Mouse (Mus musculus) left cerebral cortex, postnatal 14 days (tissue): Measurements from ENCODE around the gene Zranb3. TPM values are rescaled to one million over a fixed set of nuclear protein-coding genes. Genes with fewer than 3 reads are reported as not detected.
"Not testable (repeated sequence)": the region's sequence is repeated elsewhere in the genome, so short reads cannot be mapped to it uniquely, and the experiment has no call there.

Experiments
- DNase-seq, 2 experiments: peaks; one replicate each; pipeline ENCODE4 v3.0.0; 2021 to 2022; ENCODE audit warnings: low spot score in 2 of 2, mixed read lengths in 1 of 2
- intact Hi-C: fragments of 180-260 bp; cut with DNase I; formaldehyde crosslinking; loops from one replicate; pipeline ENCODE4 v1.15.1; 2025
- long read RNA-seq, 2 experiments: library from polyadenylated mRNA; stranded (forward); transcript quantifications; one replicate each; pipeline ENCODE4 v2.0.0; 2021
- total RNA-seq, 2 experiments: library from RNA; stranded (reverse); gene quantifications; 2 replicates each; pipeline ENCODE4 v1.2.3; 2021

The Zranb3 gene
- 1 to 10 TPM; 7.7 to 8.0 TPM for total RNA-seq
- long read RNA-seq, experiment 1, partial matches to known transcripts = 4 of 4 reads
- long read RNA-seq, experiment 1, other reads (novel, unspliced or antisense) = 0 of 4 reads
- long read RNA-seq, experiment 2, partial matches to known transcripts = 5 of 5 reads
- long read RNA-seq, experiment 2, other reads (novel, unspliced or antisense) = 0 of 5 reads

DNA sequence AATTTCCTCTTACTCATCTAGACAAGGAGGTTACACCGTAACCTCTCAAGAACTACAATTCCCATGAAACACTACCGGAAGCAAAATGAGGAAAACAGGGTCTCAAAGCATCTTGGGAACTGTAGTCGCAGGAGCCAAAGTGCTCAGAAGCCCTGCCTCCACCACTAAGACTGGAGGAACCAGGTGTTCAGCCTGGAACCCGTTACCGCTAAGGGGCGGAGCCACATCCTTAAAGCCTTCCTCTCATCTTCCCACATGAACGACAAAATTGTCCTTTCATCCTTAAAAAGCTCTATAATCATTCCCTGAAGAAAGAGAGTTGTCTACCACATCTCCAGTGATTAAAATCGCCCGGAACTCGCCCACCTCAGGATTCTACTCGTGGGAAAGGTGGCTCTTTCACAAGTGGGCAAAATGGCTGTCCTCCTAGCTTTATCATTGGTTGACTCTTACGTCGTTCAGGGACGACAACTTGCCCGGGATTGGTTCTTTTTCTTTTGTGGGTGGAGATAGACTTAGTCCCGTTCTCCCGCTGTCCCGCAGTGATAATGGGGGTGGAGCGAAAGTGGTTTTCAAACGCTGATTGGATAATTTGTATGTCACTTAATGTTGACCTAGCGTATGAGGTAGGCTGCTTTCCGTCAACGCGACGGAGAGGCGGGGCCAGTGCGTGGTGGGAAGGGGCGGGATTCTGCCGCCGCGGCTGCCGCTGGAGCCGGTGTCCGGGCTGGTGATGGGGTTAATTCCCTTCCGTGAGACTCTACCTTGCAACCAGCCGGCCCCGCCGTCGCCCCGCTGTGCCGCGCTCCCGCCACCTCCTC is at the start of gene Zranb3, which contains the start of gene R3hdm1:
TSS of gene Zranb3 (minus strand) at position 407 of the 821 bp plus-strand sequence.
TSS of gene R3hdm1 (plus strand) at position 661 of the 821 bp plus-strand sequence.
- peak; percentile 99 to 100 for DNase-seq
- intact Hi-C loops = no loop called here

DNA sequence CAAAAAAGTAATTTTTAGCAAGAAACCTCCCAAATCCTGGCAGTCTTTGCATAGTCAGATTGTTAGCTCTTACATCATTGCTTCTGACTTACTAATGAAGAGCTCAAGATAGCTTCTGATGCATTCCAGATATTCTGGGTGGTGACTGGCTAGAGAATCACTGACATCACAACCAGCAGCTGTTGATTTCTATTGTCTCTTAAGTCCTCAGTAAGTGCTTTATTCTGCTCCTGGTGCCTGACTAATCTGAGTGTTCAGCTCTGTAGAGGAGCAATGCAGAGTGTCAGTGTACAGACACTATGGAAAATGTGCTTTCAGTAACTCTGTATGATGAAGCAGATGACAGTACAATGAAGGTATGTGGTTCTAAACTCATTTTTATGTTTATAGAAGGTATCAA is 38.9 kb upstream of the Zranb3 start:
- DNase-seq = peak; percentile 54 to 66
- intact Hi-C loops = loop anchor here (5.0 kb wide), 1 partner anchor 314 kb away; no protein-coding TSS in a partner anchor

DNA sequence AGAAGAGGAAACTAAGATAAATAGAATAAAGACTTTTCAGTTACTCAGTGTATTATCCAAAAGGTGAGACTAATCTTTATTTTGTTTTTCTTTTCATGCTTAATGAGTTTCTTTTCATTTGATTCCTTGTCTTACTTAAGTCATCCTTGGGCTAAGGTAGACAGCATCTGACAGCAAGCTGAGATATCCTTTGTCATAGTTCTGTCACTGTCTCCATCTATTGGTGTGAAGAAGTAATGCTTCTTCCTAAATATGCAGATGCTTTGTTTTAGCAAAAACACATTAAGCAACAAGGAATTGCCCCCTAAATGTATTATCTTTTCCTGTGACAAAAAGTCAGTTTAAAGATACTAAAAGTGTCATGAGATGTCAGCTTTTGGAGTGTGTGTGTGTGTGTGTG is 38.2 kb upstream of the Zranb3 start:
- DNase-seq = peak in 1 of 2 experiments; percentile 55
- intact Hi-C loops = loop anchor here (5.0 kb wide), 1 partner anchor 314 kb away; no protein-coding TSS in a partner anchor

DNA sequence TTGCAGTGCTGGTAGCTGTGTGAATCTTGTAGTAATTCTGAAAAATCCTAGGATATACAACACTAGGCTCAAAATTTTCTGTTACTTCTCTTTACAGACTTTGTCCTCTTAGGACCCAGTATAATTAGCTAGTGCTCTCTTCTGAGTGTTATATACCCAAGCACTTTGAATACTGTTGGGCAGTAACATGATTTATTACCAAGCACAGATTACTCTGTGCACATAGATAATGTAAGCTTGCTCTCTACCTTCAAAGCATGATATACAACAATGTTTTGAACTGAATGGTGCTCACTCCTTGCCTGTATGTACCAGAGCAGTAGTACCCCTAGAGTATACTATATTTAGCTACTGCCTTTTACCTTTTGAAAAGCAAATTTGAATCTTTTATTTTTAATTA is 33.4 kb upstream of the Zranb3 start:
- intact Hi-C loops = loop anchor here (5.0 kb wide), 1 partner anchor 189 kb away; no protein-coding TSS in a partner anchor
- DNase-seq = not testable (repeated sequence)

DNA sequence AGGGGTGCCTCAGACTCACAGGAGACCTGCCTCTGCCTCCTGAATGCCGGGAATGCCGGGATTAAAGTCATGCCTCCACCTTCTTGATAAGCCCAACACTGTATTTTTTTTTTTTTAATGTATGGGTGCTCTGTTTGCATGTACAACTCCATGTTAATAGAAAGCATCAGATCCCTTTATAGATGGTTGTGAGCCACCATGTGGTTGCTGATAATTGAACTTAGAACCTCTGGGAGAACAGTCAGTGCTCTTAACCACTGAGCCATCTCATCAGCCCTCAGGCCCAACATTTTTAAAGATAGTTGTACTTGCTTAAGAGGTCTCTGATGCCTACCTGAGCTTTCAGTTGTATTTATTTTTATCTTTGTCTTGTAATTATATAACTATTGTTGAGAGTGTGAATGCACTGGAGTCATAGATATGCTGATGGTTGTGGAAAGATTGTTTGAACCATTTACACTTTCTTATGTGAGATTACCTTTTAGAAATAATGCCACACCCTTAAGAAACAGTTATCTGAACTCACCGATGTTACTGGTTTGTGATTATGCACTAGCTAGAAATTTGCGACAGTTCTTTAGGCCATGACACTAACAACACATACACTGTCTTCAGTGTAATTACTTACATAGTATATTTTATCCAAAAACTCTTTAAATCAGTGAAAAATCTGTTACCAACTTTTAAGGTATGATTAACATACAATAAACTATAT is 18.2 kb upstream of the Zranb3 start:
- DNase-seq = no peak
- intact Hi-C loops = no loop called here

DNA sequence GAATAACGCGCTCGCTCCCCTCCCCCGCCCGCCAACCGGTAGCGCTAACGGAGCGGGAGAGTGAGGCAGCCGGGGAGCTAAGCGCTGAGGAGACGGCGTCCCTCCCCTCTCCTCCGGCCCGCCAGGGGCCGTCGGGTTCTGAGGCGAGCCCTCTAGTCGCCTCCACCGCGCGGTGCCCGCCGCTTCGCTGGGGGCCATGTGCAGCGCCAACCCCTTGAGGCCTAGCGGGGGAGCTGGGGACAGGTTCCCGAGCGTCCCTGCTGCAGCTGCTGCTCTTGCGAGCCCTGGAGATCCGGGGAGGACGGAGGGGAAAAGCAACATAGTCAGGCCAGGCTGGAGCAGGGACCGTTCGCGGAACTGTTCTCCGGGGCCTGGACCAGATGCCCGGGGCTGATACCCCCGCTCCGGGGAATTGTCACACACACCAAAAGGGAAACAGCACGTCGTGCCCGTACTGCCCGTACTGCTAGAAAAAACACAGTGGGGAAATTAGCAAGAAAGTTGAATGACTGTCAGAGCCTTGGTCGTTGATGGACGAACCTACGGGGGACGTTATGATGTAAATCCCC is 757 bp upstream of the Zranb3 start:
- peak in 1 of 2 experiments; percentile 21 for DNase-seq
- intact Hi-C loops = no loop called here

DNA sequence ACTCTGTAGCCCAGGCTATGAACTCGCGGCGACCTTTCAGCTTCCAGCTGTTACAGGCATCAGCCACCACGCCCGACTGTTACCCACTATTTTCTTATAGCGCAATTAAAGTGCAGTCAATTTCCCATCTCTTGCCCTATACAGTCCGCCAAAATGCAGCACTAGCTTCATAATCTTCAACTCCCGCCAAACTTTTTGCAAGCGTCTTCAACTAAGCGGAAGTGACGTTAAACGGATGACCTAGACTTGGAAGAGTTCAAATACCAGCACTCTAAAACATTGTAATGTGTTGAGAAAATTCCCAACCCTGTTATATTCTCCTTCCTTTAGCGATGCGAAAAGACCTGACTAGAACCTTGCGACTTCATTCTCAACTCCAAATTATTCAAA is 601 bp downstream of the Zranb3 start:
- intact Hi-C loops = no loop called here

DNA sequence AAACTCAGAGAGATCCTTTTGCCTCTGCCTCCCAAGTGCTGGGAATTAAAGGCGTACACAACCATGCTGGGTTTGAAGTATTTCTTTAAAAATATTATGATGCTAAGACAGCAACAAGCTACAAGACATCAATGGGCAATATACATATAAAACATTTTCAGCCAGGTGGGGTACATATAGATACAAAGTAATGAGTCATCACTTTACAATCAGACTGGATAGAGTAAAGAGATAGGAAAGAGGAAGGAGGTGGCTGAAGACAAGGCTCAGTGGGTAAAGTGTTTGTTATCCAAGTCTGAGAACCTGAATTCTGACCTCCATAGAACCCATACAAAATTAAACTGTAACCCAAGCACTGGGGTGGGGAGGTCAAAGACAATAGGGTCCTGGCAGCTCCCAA is 4.5 kb downstream of the Zranb3 start:
- intact Hi-C loops = no loop called here
- no peak for DNase-seq

More for the DNA sequence above, 601 bp downstream of the Zranb3 start:
- peak in 1 of 2 experiments; percentile 58 for DNase-seq

DNA sequence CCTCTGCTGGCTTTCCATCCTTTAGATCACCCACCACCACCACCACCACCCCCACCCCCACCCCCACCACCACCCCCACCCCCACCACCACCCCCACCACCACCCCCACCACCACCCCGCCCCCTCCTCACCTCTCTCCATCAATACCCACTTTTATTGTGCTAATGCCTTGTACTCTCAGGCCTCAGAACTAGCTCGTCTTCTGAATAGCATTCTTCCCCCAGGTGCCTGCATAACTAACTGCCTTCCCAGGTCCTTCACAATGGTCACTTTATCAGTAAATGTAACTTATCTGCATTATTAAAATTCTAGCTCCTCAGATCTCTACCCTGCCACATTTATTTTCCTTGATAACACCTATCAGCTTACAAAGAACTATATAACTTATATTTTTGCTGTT is 8.2 kb downstream of the Zranb3 start:
- intact Hi-C loops = no loop called here
- DNase-seq = no peak

DNA sequence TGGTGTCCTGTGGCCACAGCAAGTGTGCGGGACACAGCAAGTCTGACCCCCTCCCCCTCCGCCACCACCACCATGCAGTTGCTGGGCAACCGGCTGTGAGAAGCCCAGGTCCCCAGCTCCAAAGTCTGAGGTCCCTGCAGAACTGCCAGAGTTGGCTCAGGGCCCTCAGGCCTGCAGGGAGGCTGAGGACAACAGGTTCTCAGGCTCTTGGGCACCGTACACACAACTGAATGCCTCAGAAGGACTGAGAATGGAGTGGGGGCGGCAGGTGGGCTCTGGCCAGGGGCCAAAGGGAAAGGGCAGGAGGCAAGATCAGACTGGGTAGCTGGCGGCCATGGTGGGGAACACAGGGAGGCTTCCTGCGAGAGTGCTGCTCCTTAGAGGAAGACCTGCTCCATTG is 20.0 kb downstream of the Zranb3 start:
- no peak for DNase-seq
- intact Hi-C loops = no loop called here

DNA sequence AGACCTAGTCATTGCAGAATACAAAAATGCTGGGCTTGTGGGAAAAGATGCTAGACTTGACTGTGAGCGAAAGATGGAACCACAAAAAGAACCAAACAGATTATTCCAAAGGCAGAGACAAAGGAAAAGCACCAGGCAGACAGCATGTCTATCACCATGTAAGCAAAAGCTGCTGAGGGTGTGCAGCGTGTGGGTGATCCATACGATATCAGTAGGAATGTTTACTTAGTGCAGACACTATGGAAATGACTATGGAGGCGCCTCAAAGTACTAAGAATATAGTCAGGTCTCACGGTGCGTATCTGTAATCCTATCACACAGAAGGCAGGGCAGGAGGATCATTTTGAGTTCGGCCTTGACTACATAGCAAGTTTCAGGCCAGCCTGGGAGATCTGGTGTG is 21.0 kb downstream of the Zranb3 start:
- DNase-seq = no peak
- intact Hi-C loops = no loop called here

DNA sequence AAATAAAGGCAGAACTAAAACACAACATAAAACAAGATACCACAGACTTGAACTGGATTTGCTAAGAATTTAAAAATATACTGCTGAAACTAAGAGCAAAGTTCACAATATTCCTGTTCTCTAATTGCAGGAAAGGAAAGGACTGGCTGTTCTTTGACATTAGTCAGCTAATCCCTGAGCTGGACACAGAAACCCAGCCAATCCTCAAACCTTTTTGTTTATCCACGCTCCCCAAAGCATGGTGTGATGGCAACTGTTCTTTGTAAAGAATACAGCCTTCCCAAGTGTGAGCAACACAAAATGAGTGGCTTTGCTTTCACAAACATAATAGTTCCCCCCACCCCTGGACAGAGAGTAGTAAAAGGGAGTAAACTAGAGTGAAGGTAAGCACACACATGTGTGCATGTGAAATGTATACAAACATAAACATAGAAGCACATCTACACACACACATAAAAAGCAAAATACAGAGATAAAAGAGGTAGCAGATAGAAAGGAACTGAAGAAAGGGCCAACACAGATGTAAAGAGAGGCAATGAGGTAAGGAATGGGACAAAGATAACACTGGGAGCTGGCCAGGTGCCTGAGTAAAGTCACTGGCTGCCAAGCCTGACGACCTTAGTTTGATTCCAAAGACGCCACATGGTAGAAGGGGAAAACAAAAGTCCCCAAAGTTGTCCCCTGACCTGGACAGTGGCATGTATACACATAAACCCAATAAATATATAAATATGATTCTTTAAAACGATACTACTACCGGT is 21.7 kb downstream of the Zranb3 start:
- intact Hi-C loops = no loop called here
- no peak for DNase-seq

DNA sequence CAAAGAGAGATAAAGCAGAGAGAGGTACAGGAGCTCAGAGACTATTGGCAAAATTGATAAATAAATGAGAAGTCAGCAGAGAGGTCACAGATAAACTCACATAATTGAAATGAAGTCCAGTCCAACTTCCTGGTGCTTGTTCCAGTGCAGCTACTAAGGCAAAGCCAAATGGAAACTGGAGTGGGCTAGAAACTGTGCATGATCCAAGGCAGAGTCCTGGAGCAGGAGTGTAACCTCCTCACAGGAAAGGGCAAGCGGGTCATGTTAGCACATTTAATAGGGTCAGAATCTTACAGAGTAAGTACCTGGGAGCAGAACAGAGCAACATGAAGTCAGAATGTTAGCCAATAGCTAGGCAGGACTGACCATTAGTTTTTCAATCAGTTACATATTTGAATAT is 24.2 kb downstream of the Zranb3 start:
- intact Hi-C loops = loop anchor here (5.0 kb wide), 2 partner anchors 46 to 131 kb away; no protein-coding TSS in a partner anchor
- no peak for DNase-seq

DNA sequence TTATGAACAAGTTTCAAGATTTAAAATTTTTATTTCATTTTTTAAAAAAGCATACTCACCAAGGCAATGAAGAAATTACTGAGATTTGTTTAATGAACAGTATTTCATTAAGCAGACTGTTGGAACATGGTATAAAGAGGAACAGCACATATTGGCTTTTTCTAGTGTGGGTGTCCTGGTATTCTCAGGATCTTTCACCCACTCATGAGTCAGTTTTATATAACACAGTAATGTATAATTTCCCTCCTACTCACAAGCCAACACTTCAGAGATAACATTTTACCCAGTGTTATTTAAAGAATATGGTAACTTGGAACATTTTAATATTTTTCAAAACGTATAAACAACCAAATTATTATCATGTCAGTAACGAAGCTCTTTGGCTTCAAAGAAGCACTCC is 25.1 kb downstream of the Zranb3 start:
- DNase-seq = peak in 1 of 2 experiments; percentile 59
- intact Hi-C loops = loop anchor here (5.0 kb wide), 2 partner anchors 45 to 130 kb away; no protein-coding TSS in a partner anchor

DNA sequence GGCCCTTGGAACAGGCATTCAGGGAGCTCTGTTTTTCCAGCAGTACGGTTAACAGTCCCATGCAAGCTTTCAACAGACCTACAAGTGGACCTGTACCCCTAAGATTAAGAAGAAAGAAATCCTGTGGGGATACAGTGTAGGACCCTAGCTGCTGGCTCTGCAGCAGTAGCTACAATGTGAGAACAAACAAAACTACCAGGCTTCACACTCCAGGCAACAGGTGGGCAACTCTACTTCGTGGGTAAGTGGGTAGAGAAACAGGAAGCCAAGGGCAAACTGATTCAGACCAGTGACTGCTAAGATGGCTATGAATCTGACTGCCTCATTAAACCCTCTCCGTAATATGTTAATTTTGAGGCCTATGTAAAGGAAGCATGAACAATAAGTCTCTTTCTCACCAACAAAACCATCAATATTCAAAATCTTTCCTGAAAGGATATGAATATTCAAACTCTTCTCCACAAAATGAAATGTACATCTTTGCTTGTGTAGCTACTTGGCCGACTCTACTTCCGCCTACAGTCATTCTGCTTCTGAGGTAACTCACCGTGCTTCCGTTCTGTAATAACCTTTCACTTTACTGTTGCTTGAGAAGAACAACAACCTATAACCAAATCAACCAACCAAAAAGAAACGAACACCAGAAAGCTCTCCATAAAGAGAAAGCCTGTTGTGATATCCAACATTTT is 25.9 kb downstream of the Zranb3 start:
- intact Hi-C loops = loop anchor here (5.0 kb wide), 2 partner anchors 45 to 130 kb away; no protein-coding TSS in a partner anchor
- no peak for DNase-seq

DNA sequence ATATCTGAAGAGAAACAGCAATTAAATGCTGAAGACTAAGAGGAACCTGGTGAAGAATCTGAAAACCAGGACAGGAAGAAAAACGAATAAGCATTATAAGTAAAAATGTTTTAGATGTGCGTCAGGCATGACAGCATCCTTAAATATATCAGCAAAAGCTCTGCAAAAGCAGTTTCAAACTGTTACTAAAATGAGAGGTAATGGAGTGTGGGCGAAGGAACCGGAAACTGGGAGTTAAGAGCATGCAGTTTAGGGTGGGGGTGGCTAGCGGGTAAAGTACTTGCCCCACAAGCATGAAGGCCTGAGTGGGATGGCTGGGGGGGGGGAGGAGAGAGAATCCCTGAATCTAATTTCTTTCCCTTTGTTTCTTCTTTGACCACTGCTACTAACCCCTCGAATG is 29.8 kb downstream of the Zranb3 start:
- DNase-seq = peak; percentile 26 to 46

DNA sequence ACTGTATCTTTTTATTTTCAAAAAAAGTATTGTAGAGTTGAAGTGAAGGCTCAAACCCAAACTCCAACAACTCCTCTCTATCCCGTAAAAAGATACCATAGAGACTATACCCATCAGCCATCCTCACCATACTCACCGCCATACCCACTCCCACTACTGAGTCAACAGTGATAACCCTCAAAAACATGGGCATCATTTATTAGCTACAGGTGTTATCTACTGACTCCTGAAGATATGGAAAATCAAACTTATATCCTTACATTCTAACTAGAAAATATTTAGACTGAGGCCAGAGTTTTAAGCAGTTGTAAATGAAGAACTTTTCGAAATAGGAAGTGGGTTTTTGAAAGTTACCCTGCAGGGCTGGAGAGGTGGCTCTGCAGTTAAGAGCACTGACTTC is 32.8 kb downstream of the Zranb3 start:
- intact Hi-C loops = no loop called here
- no peak for DNase-seq

More for the DNA sequence above, 29.8 kb downstream of the Zranb3 start:
- intact Hi-C loops = no loop called here

DNA sequence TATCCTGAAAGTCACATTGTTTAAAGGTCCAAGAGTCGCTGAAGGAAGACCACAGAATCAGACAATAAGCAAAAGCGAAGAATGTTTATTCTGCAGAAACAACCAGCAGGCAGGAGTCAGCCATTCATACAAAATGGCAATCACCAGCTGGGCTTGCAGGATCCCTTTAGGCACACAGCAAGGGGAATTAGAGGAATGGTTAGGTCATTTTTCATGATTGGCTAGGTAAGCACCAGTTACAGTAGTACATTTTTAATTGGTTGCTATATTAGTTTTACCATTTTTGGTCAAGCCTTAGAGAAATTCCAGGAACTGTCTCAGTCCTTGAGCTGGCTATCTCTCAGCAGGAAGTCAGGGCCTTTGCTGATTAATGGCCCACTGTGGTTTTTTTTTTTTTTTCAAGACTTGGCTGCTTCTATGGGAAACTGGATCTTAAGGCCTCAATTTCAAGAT is 33.9 kb downstream of the Zranb3 start:
- no peak for DNase-seq
- intact Hi-C loops = no loop called here
